Mouse (Mus musculus) lung, adult 2 months (tissue): ENCODE data around the gene Gm10945.

ENCODE experiments used
- CTCF ChIP-seq: fragments of 200-500 bp; IDR thresholded peaks from 2 replicates; pipeline ENCODE4 v1.5.1; 2011; ENCODE audit warnings: mild to moderate bottlenecking, low read length, control low read depth; ENCODE audit not compliant: insufficient read depth
- POLR2A ChIP-seq: fragments of 200-500 bp; IDR thresholded peaks from 2 replicates; pipeline ENCODE4 v1.6.1; 2011; ENCODE audit warnings: low read depth, mild to moderate bottlenecking, control low read depth, low read length, borderline replicate concordance; ENCODE audit errors: extremely low read depth

DNA sequence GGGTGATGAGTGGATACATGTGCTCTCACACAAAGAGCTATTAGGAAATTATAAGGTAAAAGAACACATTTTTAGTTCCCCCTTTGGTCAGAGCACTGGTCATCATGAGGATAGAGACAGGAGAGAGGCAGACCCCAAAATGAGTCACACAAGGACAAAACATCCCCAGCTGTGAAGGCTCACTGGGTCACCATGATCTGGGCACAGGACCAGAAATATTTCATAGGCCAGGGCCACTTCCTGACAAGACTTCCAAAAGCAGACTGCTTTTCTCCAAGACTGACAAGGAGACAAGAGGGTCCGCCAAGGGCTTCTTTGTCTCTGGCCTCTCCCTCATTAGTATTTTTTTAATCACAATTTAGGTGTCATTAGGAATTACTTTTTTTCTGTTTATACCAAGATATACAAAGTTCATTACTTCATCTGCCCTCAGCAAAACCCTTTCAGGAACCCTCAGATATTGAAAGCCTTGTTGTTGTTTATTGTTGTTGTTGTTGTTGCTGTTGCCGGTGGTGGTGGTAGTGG, at the start of gene Gm10945:
- TF ChIP-seq CTCF (no peak), POLR2A (no peak)
